Mouse (Mus musculus) megakaryocyte, embryonic 14.5 days (primary cell): ENCODE results near the gene Klk9.

Source experiments
- FLI1 ChIP-seq: IDR thresholded peaks from 2 replicates; pipeline ENCODE4 v1.6.1; 2012; ENCODE audit warnings: low read length, inconsistent platforms, mixed read lengths
- GATA1 ChIP-seq: IDR thresholded peaks from 3 replicates; pipeline ENCODE4 v1.6.1; 2012; ENCODE audit warnings: mixed read lengths, low read length, inconsistent platforms, borderline replicate concordance

DNA sequence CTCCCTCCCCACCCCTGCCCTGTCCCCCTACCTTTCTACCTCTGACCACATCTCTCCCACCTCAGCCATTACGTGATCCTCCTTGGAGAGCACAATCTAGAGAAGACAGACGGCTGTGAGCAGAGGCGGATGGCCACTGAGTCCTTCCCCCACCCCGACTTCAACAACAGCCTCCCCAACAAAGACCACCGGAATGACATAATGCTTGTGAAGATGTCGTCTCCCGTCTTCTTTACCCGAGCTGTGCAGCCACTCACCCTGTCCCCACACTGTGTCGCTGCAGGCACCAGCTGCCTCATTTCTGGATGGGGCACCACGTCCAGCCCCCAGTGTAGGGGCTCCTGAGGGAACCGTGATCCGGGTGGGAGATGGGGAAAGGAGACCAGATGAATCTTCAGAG is 14.3 kb upstream of the Klk9 start:
- TF ChIP-seq GATA1 (no peak), FLI1 (no peak)
